Mouse (Mus musculus) monocyte, adult 5-6 weeks (primary cell): ENCODE data around the gene Gm5798. TPM values are rescaled to one million over a fixed set of nuclear protein-coding genes. Genes with fewer than 3 reads are reported as not detected.
"Not testable (repeated sequence)": the region's sequence is repeated elsewhere in the genome, so short reads cannot be mapped to it uniquely, and the experiment has no call there.

Experiments
- ATAC-seq: fragments of 153-309, 156-312 bp; replicated peaks from 2 replicates; pipeline ENCODE4 v1.8.0; 2017; ENCODE audit warnings: mild to moderate bottlenecking; ENCODE audit not compliant: low TSS enrichment, insufficient number of reproducible peaks, severe bottlenecking, poor library complexity, low FRiP score
- total RNA-seq: library from RNA; stranded (forward); fragments of 200-1000, 200-491, 200-594 nt; gene quantifications from 3 replicates; pipeline ENCODE4 v1.2.3, GENCODE M21; 2017

Gm5798 gene
- total RNA-seq: not detected in 3 replicates

DNA sequence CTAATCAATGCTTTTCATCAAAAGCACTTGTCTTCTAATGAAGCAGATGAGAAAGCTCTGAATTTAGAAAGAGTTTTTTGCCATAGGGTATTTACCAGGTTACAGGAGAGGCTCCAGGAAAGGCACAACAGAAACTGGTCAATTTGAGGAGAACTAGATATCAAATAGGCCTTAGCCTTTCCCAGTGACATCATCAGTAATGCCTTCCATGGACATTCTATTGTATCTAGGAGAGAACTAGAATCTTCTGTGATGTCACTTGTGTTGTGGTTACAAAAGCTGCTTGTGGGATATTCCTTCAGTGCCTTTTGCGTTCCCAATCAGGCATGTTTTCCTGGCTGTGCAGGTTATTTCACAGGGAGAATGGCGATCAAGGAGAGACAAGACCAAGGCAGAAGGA, at the start of gene Gm5798:
TSS of gene Gm5798 (plus strand) at position 301 of the 400 bp plus-strand sequence.
- not testable (repeated sequence) for ATAC-seq

DNA sequence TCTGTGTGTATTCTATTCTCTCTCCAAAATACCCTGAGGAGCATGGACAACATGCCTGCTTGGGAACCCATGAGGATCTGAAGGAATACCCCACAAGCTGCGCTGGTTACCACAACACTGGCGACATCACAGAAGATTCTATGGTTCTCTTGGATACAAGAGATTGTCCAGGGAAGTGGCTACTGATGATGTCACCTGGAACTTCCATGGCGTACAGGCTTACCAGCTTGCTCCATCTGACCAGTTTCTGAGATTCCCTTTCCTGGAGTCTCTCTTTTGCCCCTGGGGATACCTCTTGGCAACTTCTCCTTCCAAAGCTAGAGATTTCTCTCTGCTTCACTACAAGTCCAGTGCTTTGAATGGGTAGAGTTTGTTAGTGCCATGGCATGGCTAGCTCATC, 37.9 kb downstream of the Gm5798 start, which contains the start of gene Gm7945:
TSS of gene Gm7945 (minus strand) at position 101 of the 400 bp plus-strand sequence.
- not testable (repeated sequence) for ATAC-seq

Other genes starting within 250 kb of the Gm5798 start
- not detected in 3 replicates for gene Mat1a, start 243.6 kb upstream of the Gm5798 start, total RNA-seq
- not detected in 3 replicates for gene Sftpa1, start 216.8 kb upstream of the Gm5798 start, total RNA-seq
- not detected in 3 replicates for gene Mbl1, start 197.2 kb upstream of the Gm5798 start, total RNA-seq
- gene Sftpd, start 163.5 kb upstream of the Gm5798 start, total RNA-seq: not detected in 3 replicates
- gene Gm2832, start 69.8 kb upstream of the Gm5798 start, total RNA-seq: not detected in 3 replicates
- gene Gm7945, start 37.8 kb downstream of the Gm5798 start, total RNA-seq: not detected in 3 replicates
- not detected in 3 replicates for gene Gm6482, start 59.7 kb downstream of the Gm5798 start, total RNA-seq
- not detected in 3 replicates for gene Gm7954, start 104.9 kb downstream of the Gm5798 start, total RNA-seq
- gene Gm3486, start 140.9 kb downstream of the Gm5798 start, total RNA-seq: not detected in 3 replicates
- not detected in 3 replicates for gene Gm7970, start 207.0 kb downstream of the Gm5798 start, total RNA-seq
- not detected in 3 replicates for gene 1700049E17Rik2, start 224.6 kb downstream of the Gm5798 start, total RNA-seq